Mouse (Mus musculus) kidney, embryonic 15.5 days (tissue): ENCODE measurements around the gene Rbx1. TPM values are rescaled to one million over a fixed set of nuclear protein-coding genes. Genes with fewer than 3 reads are reported as not detected.

ENCODE experiments used
- ATAC-seq: fragments of 200-750 bp; cut with Nextera tagmentation; replicated peaks from 2 replicates; pipeline ENCODE4 v1.8.0; 2017; ENCODE audit warnings: moderate TSS enrichment; ENCODE audit not compliant: low FRiP score
- H3K27ac ChIP-seq: fragments of 300-500 bp; sonication (generic); 2 replicates; pipeline ENCODE4 v1.5.1; 2015; ENCODE audit warnings: mild to moderate bottlenecking, inconsistent platforms
- H3K27me3 ChIP-seq: fragments of 300-500 bp; sonication (generic); 2 replicates; pipeline ENCODE4 v1.6.1; 2015; ENCODE audit warnings: inconsistent platforms
- H3K36me3 ChIP-seq: fragments of 300-500 bp; sonication (generic); 2 replicates; pipeline ENCODE4 v1.6.1; 2015; ENCODE audit warnings: inconsistent platforms
- H3K4me1 ChIP-seq: fragments of 300-500 bp; sonication (generic); 2 replicates; pipeline ENCODE4 v1.6.1; 2015; ENCODE audit warnings: inconsistent platforms
- H3K4me2 ChIP-seq: fragments of 300-500 bp; sonication (generic); 2 replicates; pipeline ENCODE4 v1.6.1; 2015; ENCODE audit warnings: moderate library complexity, mild to moderate bottlenecking, inconsistent platforms
- H3K4me3 ChIP-seq: fragments of 300-500 bp; sonication (generic); replicated peaks from 2 replicates; pipeline ENCODE4 v1.5.1; 2015; ENCODE audit warnings: mild to moderate bottlenecking, inconsistent platforms
- H3K9ac ChIP-seq: fragments of 300-500 bp; sonication (generic); 2 replicates; pipeline ENCODE4 v1.6.1; 2015; ENCODE audit warnings: mild to moderate bottlenecking, inconsistent platforms
- H3K9me3 ChIP-seq: fragments of 300-500 bp; sonication (generic); replicated peaks from 2 replicates; pipeline ENCODE4 v1.6.1; 2016; ENCODE audit warnings: inconsistent platforms
- WGBS: fragments of 180-500 bp; shearing (Covaris S2); methylation state at CpG from one replicate; pipeline ENCODE4 v1.1.7; 2015; ENCODE audit warnings: mixed read lengths; 5-methylcytosine and 5-hydroxymethylcytosine counted together
- polyA plus RNA-seq: library from polyadenylated mRNA; unstranded; fragments of >200 nt; fragmentation: Nextera tagmentation; extraction: Ambion mirVana; gene quantifications from 2 replicates; pipeline ENCODE4 v1.2.1, GENCODE M21; 2015

The Rbx1 gene
- polyA plus RNA-seq, 1 experiment from 2014 or later = 459 TPM

DNA sequence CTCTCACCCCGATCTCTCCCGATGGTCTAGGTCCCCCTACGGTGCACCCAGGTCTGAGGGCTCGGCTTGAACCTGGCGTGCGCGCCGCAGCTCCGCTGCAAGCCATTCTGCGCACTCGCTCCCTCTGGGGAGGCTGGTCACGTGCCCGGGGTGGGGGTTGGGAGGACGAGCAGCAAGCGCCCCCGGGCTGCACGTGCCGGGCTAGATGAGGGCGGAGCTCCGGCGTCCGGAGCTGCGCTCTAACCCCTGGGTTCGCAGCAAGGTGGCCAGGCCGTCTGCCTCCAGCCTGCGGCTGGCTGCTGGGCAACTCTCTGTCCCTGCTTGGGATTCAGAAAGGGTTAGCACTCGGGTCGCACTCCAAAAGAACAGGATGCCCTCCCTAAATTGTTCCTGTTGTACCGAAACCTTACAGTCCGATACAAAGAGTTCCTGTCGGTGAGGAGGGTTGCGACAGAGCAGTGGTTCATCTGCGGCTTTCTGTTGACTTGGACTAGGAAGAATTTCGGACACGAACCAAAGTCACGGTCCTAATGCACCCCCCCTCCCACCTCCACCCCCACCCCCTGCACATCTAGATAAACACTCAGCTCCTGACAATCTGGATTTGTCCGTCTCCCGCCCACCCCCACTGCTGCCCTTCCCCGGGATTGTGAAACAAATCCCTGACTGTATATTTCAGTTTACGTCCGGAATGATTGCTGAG is 57.2 kb downstream of the Rbx1 start:
- peak; percentile 96 for ATAC-seq
- Histone ChIP-seq H3K36me3 (no peaks in the 10 kb centered on the region), H3K4me2 (peak overlapping the region; percentile 99), H3K27me3 (no peaks in the 10 kb centered on the region), H3K9ac (peak overlapping the region; percentile 69), H3K4me1 (peaks cover 14% of the 10 kb centered on the region), H3K27ac (peak overlapping the region; percentile 95), H3K4me3 (peak overlapping the region; percentile 65), H3K9me3 (no peaks in the 10 kb centered on the region)
- under 1% methylated on average over 41 of the region's 41 CpGs for WGBS

DNA sequence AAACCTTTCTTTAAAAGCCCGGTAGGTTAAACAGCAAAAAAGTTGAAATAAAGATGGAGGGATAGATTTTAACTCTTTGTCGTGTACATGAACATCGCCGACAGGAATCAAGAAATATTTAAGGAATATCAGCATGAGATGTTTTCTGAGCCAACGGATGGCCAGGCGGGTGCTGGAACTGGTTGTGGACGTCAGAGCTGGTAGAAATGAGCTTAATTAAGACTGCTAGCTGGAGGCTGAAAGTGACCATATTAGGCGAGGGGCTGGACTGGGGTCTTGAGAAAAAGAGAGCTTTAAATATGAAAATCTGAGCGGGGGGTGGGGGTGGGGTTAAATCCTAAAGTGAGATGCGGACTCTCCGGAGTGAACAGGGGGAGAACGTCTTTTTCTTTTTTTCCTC is 57.8 kb downstream of the Rbx1 start:
- Histone ChIP-seq H3K4me1 (peaks cover 14% of the 10 kb centered on the region), H3K9me3 (no peaks in the 10 kb centered on the region), H3K9ac (peak overlapping the region; percentile 69), H3K27me3 (no peaks in the 10 kb centered on the region), H3K36me3 (no peaks in the 10 kb centered on the region), H3K4me3 (peak overlapping the region; percentile 65), H3K27ac (peak overlapping the region; percentile 95), H3K4me2 (peak overlapping the region; percentile 99)
- ATAC-seq = no peak
- WGBS = under 1% methylated on average over 12 of the region's 12 CpGs

Other genes starting within 250 kb of the Rbx1 start
- gene Mchr1, start 230.8 kb upstream of the Rbx1 start, polyA plus RNA-seq = 1.1 and 1.2 TPM in 2 replicates
- gene Slc25a17, start 105.5 kb upstream of the Rbx1 start, polyA plus RNA-seq = 122 and 128 TPM in 2 replicates
- gene St13, start 66.2 kb upstream of the Rbx1 start, polyA plus RNA-seq = 185 and 196 TPM in 2 replicates
- 13.2 and 13.3 TPM in 2 replicates for gene Xpnpep3, start 66.2 kb upstream of the Rbx1 start, polyA plus RNA-seq
- 2.1 and 2.2 TPM in 2 replicates for gene Dnajb7, start 58.0 kb upstream of the Rbx1 start, polyA plus RNA-seq
- gene Ep300, start 119.1 kb downstream of the Rbx1 start, polyA plus RNA-seq = 18.6 and 19.0 TPM in 2 replicates
- 23.1 and 26.3 TPM in 2 replicates for gene L3mbtl2, start 197.6 kb downstream of the Rbx1 start, polyA plus RNA-seq
- gene Chadl, start 231.0 kb downstream of the Rbx1 start, polyA plus RNA-seq = 5.0 and 5.2 TPM in 2 replicates